Mouse (Mus musculus): ENCODE measurements around the gene Tmed10. TPM values are rescaled to one million over a fixed set of nuclear protein-coding genes. Genes with fewer than 3 reads are reported as not detected.

Tmed10 gene
- total RNA-seq, 1 experiment, result 109 TPM

- Histone ChIP-seq H3K9me3 (ENCODE audit: control insufficient read depth, insufficient read depth, low read depth, low read length) (no peaks in the 10 kb centered on the region), H3K27ac (ENCODE audit: insufficient read depth, low read depth, low read length, poor library complexity, severe bottlenecking) (no peak overlapping the region), H3K36me3 (ENCODE audit: control insufficient read depth, insufficient read depth, low read length, poor library complexity, severe bottlenecking) (peaks cover 13% of the 10 kb centered on the region), H3K4me1 (ENCODE audit: control insufficient read depth in 2 of 2, insufficient read depth in 2 of 2, low read length in 2 of 2, poor library complexity in 1 of 2) (no peaks in the 10 kb centered on the region), H3K4me3 (ENCODE audit: insufficient read depth in 1 of 2, low read depth in 1 of 2, low read length in 2 of 2, poor library complexity in 1 of 2, severe bottlenecking in 1 of 2) (no peak overlapping the region), H3K9ac (ENCODE audit: insufficient read depth, low read depth, low read length, poor library complexity, severe bottlenecking) (no peak overlapping the region)
- no peak for DNase-seq (ENCODE audit: low read depth, low spot score)
- no peak for TF ChIP-seq HCFC1 (IDR thresholded peaks at IDR 0.05; ENCODE audit: borderline replicate concordance, insufficient read depth, low read length)
- TF ChIP-seq MAFK (IDR thresholded peaks at IDR 0.05; ENCODE audit: insufficient read depth, low read depth, low read length), result no peak
- TF ChIP-seq ZNF384 (IDR thresholded peaks at IDR 0.05; ENCODE audit: low read depth, low read length), result no peak
- TF ChIP-seq ZC3H11A (IDR thresholded peaks at IDR 0.05; ENCODE audit: borderline replicate concordance, low read depth, low read length), result no peak
- no peak for TF ChIP-seq CHD2 (IDR thresholded peaks at IDR 0.05; ENCODE audit: low read depth, low read length)
- in situ Hi-C loops (cut with MboI; ENCODE audit: low sequenced_read_pairs in 2 of 2, unreplicated experiment in 2 of 2), result loop anchor here in 1 of 2 experiments (25.0 kb wide), 1 partner anchor 332 kb away; no protein-coding TSS in a partner anchor
Observed at GRCm38 (mm10) chr12:85330153-85330552, 44.5 kb downstream of the Tmed10 start.

- Histone ChIP-seq H3K27ac (ENCODE audit: insufficient read depth, low read depth, low read length, poor library complexity, severe bottlenecking) (no peak overlapping the region), H3K4me1 (ENCODE audit: control insufficient read depth in 2 of 2, insufficient read depth in 2 of 2, low read length in 2 of 2, poor library complexity in 1 of 2) (no peaks in the 10 kb centered on the region; a peak in 1 of 4 replicates), H3K9me3 (ENCODE audit: control insufficient read depth, insufficient read depth, low read depth, low read length) (no peaks in the 10 kb centered on the region), H3K36me3 (ENCODE audit: control insufficient read depth, insufficient read depth, low read length, poor library complexity, severe bottlenecking) (peaks cover 28% of the 10 kb centered on the region), H3K4me3 (ENCODE audit: insufficient read depth in 1 of 2, low read depth in 1 of 2, low read length in 2 of 2, poor library complexity in 1 of 2, severe bottlenecking in 1 of 2) (no peak overlapping the region), H3K9ac (ENCODE audit: insufficient read depth, low read depth, low read length, poor library complexity, severe bottlenecking) (no peak overlapping the region)
- no peak for DNase-seq (ENCODE audit: low read depth, low spot score)
- TF ChIP-seq CHD2 (IDR thresholded peaks at IDR 0.05; ENCODE audit: low read depth, low read length) (no peak), ZC3H11A (IDR thresholded peaks at IDR 0.05; ENCODE audit: borderline replicate concordance, low read depth, low read length) (no peak), ZNF384 (IDR thresholded peaks at IDR 0.05; ENCODE audit: low read depth, low read length) (no peak), HCFC1 (IDR thresholded peaks at IDR 0.05; ENCODE audit: borderline replicate concordance, insufficient read depth, low read length) (no peak), MAFK (IDR thresholded peaks at IDR 0.05; ENCODE audit: insufficient read depth, low read depth, low read length) (no peak)
- in situ Hi-C loops (cut with MboI; ENCODE audit: low sequenced_read_pairs in 2 of 2, unreplicated experiment in 2 of 2), result no loop called here
Observed at GRCm38 (mm10) chr12:85308651-85309050, 66.0 kb downstream of the Tmed10 start.

- Histone ChIP-seq H3K27ac (ENCODE audit: insufficient read depth, low read depth, low read length, poor library complexity, severe bottlenecking) (no peak overlapping the region), H3K9me3 (ENCODE audit: control insufficient read depth, insufficient read depth, low read depth, low read length) (no peaks in the 10 kb centered on the region), H3K4me1 (ENCODE audit: control insufficient read depth in 2 of 2, insufficient read depth in 2 of 2, low read length in 2 of 2, poor library complexity in 1 of 2) (no peaks in the 10 kb centered on the region; a peak in 1 of 4 replicates), H3K9ac (ENCODE audit: insufficient read depth, low read depth, low read length, poor library complexity, severe bottlenecking) (no peak overlapping the region), H3K36me3 (ENCODE audit: control insufficient read depth, insufficient read depth, low read length, poor library complexity, severe bottlenecking) (peaks cover 34% of the 10 kb centered on the region), H3K4me3 (ENCODE audit: insufficient read depth in 1 of 2, low read depth in 1 of 2, low read length in 2 of 2, poor library complexity in 1 of 2, severe bottlenecking in 1 of 2) (no peak overlapping the region)
- in situ Hi-C loops (cut with MboI; ENCODE audit: low sequenced_read_pairs in 2 of 2, unreplicated experiment in 2 of 2), result no loop called here
- DNase-seq (ENCODE audit: low read depth, low spot score), result peak; percentile 75
- TF ChIP-seq ZC3H11A (IDR thresholded peaks at IDR 0.05; ENCODE audit: borderline replicate concordance, low read depth, low read length) (peak; percentile 69; the same call in 1 of the 2 replicates), ZNF384 (IDR thresholded peaks at IDR 0.05; ENCODE audit: low read depth, low read length) (no peak)
Observed at GRCm38 (mm10) chr12:85305247-85305892, 69.3 kb downstream of the Tmed10 start.

- no peaks in the 10 kb centered on the region for H3K9me3 ChIP-seq (ENCODE audit: control insufficient read depth, insufficient read depth, low read depth, low read length)
- H3K9ac ChIP-seq (ENCODE audit: insufficient read depth, low read depth, low read length, poor library complexity, severe bottlenecking), result no peak overlapping the region
- in situ Hi-C loops (cut with MboI; ENCODE audit: low sequenced_read_pairs in 2 of 2, unreplicated experiment in 2 of 2), result no loop called here
- no peak for DNase-seq (ENCODE audit: low read depth, low spot score)
- no peak overlapping the region for H3K4me3 ChIP-seq (ENCODE audit: insufficient read depth in 1 of 2, low read depth in 1 of 2, low read length in 2 of 2, poor library complexity in 1 of 2, severe bottlenecking in 1 of 2)
- H3K27ac ChIP-seq (ENCODE audit: insufficient read depth, low read depth, low read length, poor library complexity, severe bottlenecking), result no peak overlapping the region
- H3K36me3 ChIP-seq (ENCODE audit: control insufficient read depth, insufficient read depth, low read length, poor library complexity, severe bottlenecking), result peaks cover 31% of the 10 kb centered on the region
- no peak for TF ChIP-seq CHD2 (IDR thresholded peaks at IDR 0.05; ENCODE audit: low read depth, low read length)
- no peak for TF ChIP-seq ZC3H11A (IDR thresholded peaks at IDR 0.05; ENCODE audit: borderline replicate concordance, low read depth, low read length)
- no peak for TF ChIP-seq HCFC1 (IDR thresholded peaks at IDR 0.05; ENCODE audit: borderline replicate concordance, insufficient read depth, low read length)
- TF ChIP-seq ZNF384 (IDR thresholded peaks at IDR 0.05; ENCODE audit: low read depth, low read length), result no peak
- H3K4me1 ChIP-seq (ENCODE audit: control insufficient read depth in 2 of 2, insufficient read depth in 2 of 2, low read length in 2 of 2, poor library complexity in 1 of 2), result no peaks in the 10 kb centered on the region; a peak in 1 of 4 replicates
Observed at GRCm38 (mm10) chr12:85304725-85305124, 69.9 kb downstream of the Tmed10 start.

GRCm38 (mm10) chr12:85303256-85303655 is 71.4 kb downstream of the Tmed10 start:
- Histone ChIP-seq H3K27ac (ENCODE audit: insufficient read depth, low read depth, low read length, poor library complexity, severe bottlenecking) (no peak overlapping the region), H3K36me3 (ENCODE audit: control insufficient read depth, insufficient read depth, low read length, poor library complexity, severe bottlenecking) (peaks cover 28% of the 10 kb centered on the region), H3K9me3 (ENCODE audit: control insufficient read depth, insufficient read depth, low read depth, low read length) (no peaks in the 10 kb centered on the region), H3K4me1 (ENCODE audit: control insufficient read depth in 2 of 2, insufficient read depth in 2 of 2, low read length in 2 of 2, poor library complexity in 1 of 2) (no peaks in the 10 kb centered on the region; a peak in 1 of 4 replicates), H3K4me3 (ENCODE audit: insufficient read depth in 1 of 2, low read depth in 1 of 2, low read length in 2 of 2, poor library complexity in 1 of 2, severe bottlenecking in 1 of 2) (no peak overlapping the region), H3K9ac (ENCODE audit: insufficient read depth, low read depth, low read length, poor library complexity, severe bottlenecking) (no peak overlapping the region)
- in situ Hi-C loops (cut with MboI; ENCODE audit: low sequenced_read_pairs in 2 of 2, unreplicated experiment in 2 of 2), result no loop called here
- TF ChIP-seq CHD2 (IDR thresholded peaks at IDR 0.05; ENCODE audit: low read depth, low read length), result no peak
- TF ChIP-seq MAFK (IDR thresholded peaks at IDR 0.05; ENCODE audit: insufficient read depth, low read depth, low read length), result no peak
- TF ChIP-seq ZC3H11A (IDR thresholded peaks at IDR 0.05; ENCODE audit: borderline replicate concordance, low read depth, low read length), result no peak
- no peak for TF ChIP-seq HCFC1 (IDR thresholded peaks at IDR 0.05; ENCODE audit: borderline replicate concordance, insufficient read depth, low read length)
- no peak for DNase-seq (ENCODE audit: low read depth, low spot score)
